Mouse (Mus musculus) myocyte (in vitro differentiated cells): ENCODE results near the gene Stk24.

Experiments used
- POLR2A ChIP-seq: IDR thresholded peaks from one replicate; pipeline ENCODE4 v1.6.1; 2011; ENCODE audit warnings: low read depth, mild to moderate bottlenecking, control low read depth, moderate library complexity; ENCODE audit not compliant: insufficient read length
- TCF3 ChIP-seq: IDR thresholded peaks from one replicate; pipeline ENCODE4 v1.6.1; 2011; ENCODE audit warnings: low read depth, control low read depth; ENCODE audit not compliant: insufficient read length
- USF1 ChIP-seq: IDR thresholded peaks from one replicate; pipeline ENCODE4 v1.6.1; 2011; ENCODE audit warnings: low read depth, mild to moderate bottlenecking, control low read depth, moderate library complexity

DNA sequence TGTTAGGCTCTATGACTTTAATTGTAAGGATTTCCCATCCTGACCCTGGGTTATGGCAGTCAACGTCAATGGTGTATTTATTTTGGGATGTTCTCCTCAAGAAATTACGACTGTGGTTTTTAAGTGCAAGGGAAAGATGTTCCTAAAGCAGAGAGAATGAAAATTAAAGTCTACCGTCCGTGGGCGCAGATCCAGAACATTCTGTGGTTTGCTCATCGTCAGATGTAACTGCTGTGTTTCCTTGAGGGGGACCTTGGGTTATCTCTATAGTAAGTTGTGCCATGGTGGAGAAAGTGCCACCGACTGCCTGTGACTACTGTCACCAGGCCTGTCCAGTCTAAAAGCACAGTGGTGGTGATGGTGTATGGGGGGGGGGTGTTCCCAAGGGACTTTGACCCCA, 122.9 kb downstream of the Stk24 start:
- TF ChIP-seq USF1 = no peak
- no peak for TF ChIP-seq POLR2A
- TF ChIP-seq TCF3 = no peak
